ENCODE assay signal across 10 mouse cellular contexts in the genomic region with DNA sequence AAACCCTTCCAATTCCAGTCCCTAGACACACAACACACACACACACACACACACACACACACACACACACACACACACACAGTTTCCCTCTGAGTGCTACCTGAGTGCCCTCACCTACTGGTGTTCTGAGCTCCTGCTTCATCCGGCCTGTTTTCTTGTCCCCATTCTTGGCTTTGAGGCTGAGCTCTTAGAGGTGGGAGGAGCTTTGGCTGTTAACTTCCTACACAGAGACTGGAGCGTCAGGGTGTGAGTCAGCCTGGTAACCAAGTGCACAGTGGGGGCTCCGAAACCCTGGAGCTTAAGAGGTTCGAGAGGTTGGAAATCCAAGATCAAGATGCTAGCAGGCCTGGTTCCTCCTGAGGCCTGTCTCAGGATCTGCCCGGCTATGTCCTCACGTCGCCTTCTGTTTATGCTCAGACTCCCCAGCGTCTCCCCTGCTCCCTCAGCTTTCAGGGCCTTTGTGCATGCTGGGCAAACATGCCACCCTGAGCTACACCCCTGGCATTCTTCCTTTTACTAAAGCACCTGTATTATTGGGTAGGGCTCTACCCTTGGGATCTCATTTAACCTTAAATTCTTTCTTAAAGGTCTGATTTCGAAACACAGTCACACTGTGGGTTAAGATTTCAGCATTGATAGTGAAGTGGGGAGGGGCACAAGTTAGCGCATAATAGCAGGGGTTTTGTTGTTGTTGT. TPM values are rescaled to one million over a fixed set of nuclear protein-coding genes. Genes with fewer than 3 reads are reported as not detected.
DNase-seq lines count a peak whose midpoint lies in the region; ATAC-seq lines count a peak whose summit lies in the region.
"Had no signal": no experiment of that assay in that cellular context is flagged by ENCODE, and none has a peak within 500 bp of the region (broad histone marks: within the 10 kb centered on the region; RNA-seq: fewer than 3 reads in every experiment).

No protein-coding gene starts in this region.

- no peaks in the 10 kb centered on the region for H3K9me3 ChIP-seq in limb, embryonic 10.5 days (replicated peaks)
- no peaks in the 10 kb centered on the region for H3K9me3 ChIP-seq in liver, embryonic 12.5 days (replicated peaks)
- H3K9me3 ChIP-seq: limb, embryonic 12.5 days had no signal

- 69% methylated on average over 10 of the region's 10 CpGs for WGBS in limb, embryonic 10.5 days
- 77% methylated on average over 10 of the region's 10 CpGs for WGBS in liver, embryonic 12.5 days (ENCODE audit: insufficient replicate concordance)

- H3K36me3 ChIP-seq in limb, embryonic 10.5 days: peaks cover 8% of the 10 kb centered on the region; the same call in 1 of the 2 replicates
- H3K36me3 ChIP-seq in liver, embryonic 12.5 days: peaks cover 13% of the 10 kb centered on the region

- no peak overlapping the region for H3K4me2 ChIP-seq in liver, embryonic 12.5 days
- H3K4me2 ChIP-seq: limb, embryonic 12.5 days had no signal

- intact Hi-C loops in gastrocnemius, postnatal 14 days (cut with DNase I; ENCODE audit: low total_unique reads): no loop called here

- 0 out of 2 replicates have a peak, but pooled peaks have one; percentile 12 for ATAC-seq in cerebellum, adult (ENCODE audit: insufficient number of reproducible peaks, low FRiP score, low TSS enrichment)
- no peak for ATAC-seq in liver, embryonic 12.5 days

- H3K9ac ChIP-seq in liver, embryonic 12.5 days: no peak overlapping the region
- H3K9ac ChIP-seq: limb, embryonic 12.5 days had no signal

- H3K4me1 ChIP-seq in limb, embryonic 10.5 days: 0 out of 2 replicates have a peak, but pooled peaks cover 4% of the 10 kb centered on the region
- H3K4me1 ChIP-seq in liver, embryonic 12.5 days: no peaks in the 10 kb centered on the region

- H3K27me3 ChIP-seq in limb, embryonic 10.5 days (ENCODE audit: low read depth, poor library complexity, severe bottlenecking): no peaks in the 10 kb centered on the region
- no peaks in the 10 kb centered on the region for H3K27me3 ChIP-seq in liver, embryonic 12.5 days (replicated peaks)
- H3K27me3 ChIP-seq: CH12.LX; limb, embryonic 12.5 days had no signal

- no peak overlapping the region for H3K27ac ChIP-seq in limb, embryonic 10.5 days
- no peak overlapping the region for H3K27ac ChIP-seq in liver, embryonic 12.5 days
- H3K27ac ChIP-seq: limb, embryonic 12.5 days had no signal

- DNase-seq in cerebellum, postnatal 4 days (ENCODE audit: low spot score in 2 of 2): no peak
- DNase-seq in ES-CJ7 (ENCODE audit: low read depth, low spot score): peak; percentile 51
- DNase-seq in cerebellum, postnatal 14 days: peak; percentile 44 to 54
- DNase-seq in lung, postnatal 10 days: peak; percentile 60
- no peak for DNase-seq in limb, embryonic 10.5 days (ENCODE audit: low spot score)
- DNase-seq in gastrocnemius, postnatal 14 days: no peak

- H3K4me3 ChIP-seq in limb, embryonic 10.5 days: no peak overlapping the region
- no peak overlapping the region for H3K4me3 ChIP-seq in liver, embryonic 12.5 days
- H3K4me3 ChIP-seq: limb, embryonic 12.5 days had no signal

RNA-seq across cellular contexts. Expression of a gene that starts 45.0 kb away (rescaled TPM):
- polyA plus RNA-seq in limb, embryonic 10.5 days (2016; fragmentation: Nextera tagmentation; extraction: Ambion mirVana): 8.3 and 9.0 TPM in 2 replicates
- polyA plus RNA-seq in liver, embryonic 12.5 days (2016; fragmentation: Nextera tagmentation; extraction: Ambion mirVana): 0.31 and 0.85 TPM in 2 replicates
- 10 to 100 TPM in 1 of 2 experiments, 1 to 10 TPM in 1; 6.9 to 10.4 TPM for total RNA-seq in gastrocnemius, postnatal 14 days (2021)

Comparison
In these comparisons a context has a peak if more than half of its experiments do, and no peak if none do; other contexts are left out.
1. DNase-seq: peak in ES-CJ7 (single experiment), cerebellum, postnatal 14 days (2 of 2) and lung, postnatal 10 days (single experiment); none in cerebellum, postnatal 4 days (0 of 2), limb, embryonic 10.5 days (single experiment) and gastrocnemius, postnatal 14 days (single experiment).